Mouse (Mus musculus) mesoderm, embryonic 11.5 days (tissue): ENCODE measurements around the gene Ints2.

Experiments
- DNase-seq: peaks from one replicate; pipeline ENCODE4 v3.0.0-alpha.2; 2012; ENCODE audit warnings: low read depth, low spot score

The Ints2 gene

GRCm38 (mm10) chr11:86174173-86174572, 83.2 kb downstream of the Ints2 start:
- DNase-seq, result peak; percentile 58

- DNase-seq, result no peak
Observed at GRCm38 (mm10) chr11:86170743-86171142, 86.6 kb downstream of the Ints2 start.
